Mouse (Mus musculus) A20 (cell line): Measurements from ENCODE around the gene Lima1.
"Not testable (repeated sequence)": the region's sequence is repeated elsewhere in the genome, so short reads cannot be mapped to it uniquely, and the experiment has no call there.

Source experiments
- DNase-seq: peaks from one replicate; pipeline ENCODE4 v3.0.0-alpha.2; 2011; ENCODE audit warnings: low read depth, low spot score

The Lima1 gene

GRCm38 (mm10) chr15:99806171-99806570 lies 69.1 kb downstream of the Lima1 start:
- DNase-seq, result peak; percentile 24

- peak; percentile 56 for DNase-seq
Observed at GRCm38 (mm10) chr15:99805673-99806072, 69.6 kb downstream of the Lima1 start.

- no peak for DNase-seq
Observed at GRCm38 (mm10) chr15:99803186-99803644, 72.0 kb downstream of the Lima1 start.

GRCm38 (mm10) chr15:99801885-99802572 lies 73.2 kb downstream of the Lima1 start:
- no peak for DNase-seq

- DNase-seq, result no peak
Observed at GRCm38 (mm10) chr15:99799706-99800105, 75.5 kb downstream of the Lima1 start.

GRCm38 (mm10) chr15:99797898-99798297 lies 77.4 kb downstream of the Lima1 start:
- no peak for DNase-seq

GRCm38 (mm10) chr15:99796735-99797134 lies 78.5 kb downstream of the Lima1 start:
- no peak for DNase-seq

GRCm38 (mm10) chr15:99796066-99796465 lies 79.2 kb downstream of the Lima1 start:
- peak; percentile 66 for DNase-seq

- DNase-seq, result no peak
Observed at GRCm38 (mm10) chr15:99792221-99792815, 82.9 kb downstream of the Lima1 start.

GRCm38 (mm10) chr15:99791003-99791402 lies 84.3 kb downstream of the Lima1 start:
- DNase-seq, result no peak

- no peak for DNase-seq
Observed at GRCm38 (mm10) chr15:99790464-99790863, 84.8 kb downstream of the Lima1 start.

GRCm38 (mm10) chr15:99787625-99788120 lies 87.6 kb downstream of the Lima1 start:
- no peak for DNase-seq

GRCm38 (mm10) chr15:99778677-99779335 lies 96.5 kb downstream of the Lima1 start:
- no peak for DNase-seq

- peak; percentile 53 for DNase-seq
Observed at GRCm38 (mm10) chr15:99778148-99778547, 97.1 kb downstream of the Lima1 start.

GRCm38 (mm10) chr15:99772925-99773324 lies 102.3 kb downstream of the Lima1 start:
- DNase-seq, result no peak

- DNase-seq, result not testable (repeated sequence)
Observed at GRCm38 (mm10) chr15:99772881-99772924, 102.6 kb downstream of the Lima1 start, which contains the start of gene Cers5. TSS of gene Cers5 (minus strand) at chr15:99772885.

GRCm38 (mm10) chr15:99772277-99772880 lies 102.9 kb downstream of the Lima1 start:
- peak; percentile 98 for DNase-seq

- peak; percentile 73 for DNase-seq
Observed at GRCm38 (mm10) chr15:99771601-99772276, 103.5 kb downstream of the Lima1 start.

- no peak for DNase-seq
Observed at GRCm38 (mm10) chr15:99771004-99771500, 104.2 kb downstream of the Lima1 start.

- DNase-seq, result no peak
Observed at GRCm38 (mm10) chr15:99768761-99769160, 106.5 kb downstream of the Lima1 start.

- no peak for DNase-seq
Observed at GRCm38 (mm10) chr15:99767467-99767866, 107.8 kb downstream of the Lima1 start.

GRCm38 (mm10) chr15:99754204-99754603 lies 121.1 kb downstream of the Lima1 start:
- DNase-seq, result no peak
